Mouse (Mus musculus) forelimb bud, embryonic 11.5 days (tissue): ENCODE data around the gene Krt2.

Source experiments
- DNase-seq: peaks from one replicate; pipeline ENCODE4 v3.0.0-alpha.2; 2012; ENCODE audit warnings: low read depth, low spot score

Krt2 gene

GRCm38 (mm10) chr15:101817875-101818274, at the start of gene Krt2:
Gene Krt2, minus strand, starts transcription at chr15:101818169.
- no peak for DNase-seq

GRCm38 (mm10) chr15:101866754-101867153, 48.8 kb upstream of the Krt2 start:
- no peak for DNase-seq

DNA sequence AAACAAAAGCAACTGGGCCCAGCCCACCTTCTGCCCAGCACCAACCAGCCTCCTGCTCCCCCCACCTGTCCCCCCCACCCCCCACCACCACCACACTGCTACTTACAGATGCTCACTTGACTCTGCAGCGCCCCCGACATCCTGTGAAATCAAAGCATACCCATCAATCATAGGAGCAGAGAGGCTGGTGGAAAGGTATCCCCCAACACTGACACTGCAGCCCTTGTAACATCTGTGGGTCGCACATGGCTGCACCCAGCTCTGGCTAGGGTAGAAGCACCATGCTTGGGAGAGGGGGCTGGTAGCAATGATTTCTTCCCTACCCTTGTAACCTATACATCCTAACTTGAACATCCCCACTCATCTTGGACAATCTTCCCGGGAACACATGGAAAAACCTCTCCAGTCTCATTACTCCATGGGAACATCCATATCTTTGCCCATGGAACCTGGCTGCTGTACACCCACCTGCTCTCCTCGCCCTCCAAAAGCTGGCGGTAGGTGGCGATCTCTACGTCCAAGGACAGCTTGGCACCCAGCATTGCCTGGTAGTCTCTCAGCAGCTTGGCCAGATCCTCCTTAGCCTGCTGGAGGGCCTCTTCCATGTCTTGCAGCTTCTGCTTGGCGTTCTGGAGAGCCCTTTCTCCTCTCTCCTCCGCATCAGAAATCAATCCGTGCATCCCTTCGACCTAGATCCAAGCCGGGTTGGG, 42.6 kb upstream of the Krt2 start:
- no peak for DNase-seq

GRCm38 (mm10) chr15:101859735-101860170, 41.8 kb upstream of the Krt2 start:
- no peak for DNase-seq

GRCm38 (mm10) chr15:101858673-101859425, 40.9 kb upstream of the Krt2 start:
- no peak for DNase-seq

GRCm38 (mm10) chr15:101856696-101857095, 38.7 kb upstream of the Krt2 start:
- DNase-seq, result no peak

GRCm38 (mm10) chr15:101855732-101856131, 37.8 kb upstream of the Krt2 start:
- DNase-seq, result no peak

DNA sequence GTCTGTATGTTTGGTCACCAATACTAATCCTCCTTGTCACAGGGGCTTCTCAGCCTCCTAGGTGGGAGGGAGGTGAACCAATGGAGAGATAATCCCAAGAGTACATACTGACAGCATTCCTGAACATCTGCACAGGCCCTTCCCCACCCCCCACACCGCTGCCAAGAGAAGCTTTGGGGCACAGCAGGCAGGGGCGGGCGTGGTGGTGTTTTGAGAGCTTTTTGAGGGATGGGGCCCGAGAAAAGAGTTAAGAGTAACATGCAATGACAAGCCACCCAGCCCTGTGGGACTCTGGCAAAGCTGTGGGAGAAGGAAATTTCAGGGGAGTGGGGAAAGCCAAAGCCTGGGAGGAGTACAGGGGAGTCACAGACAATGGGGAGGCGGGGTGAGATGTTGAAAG, 36.3 kb upstream of the Krt2 start:
- DNase-seq, result no peak

GRCm38 (mm10) chr15:101852571-101852970, 34.6 kb upstream of the Krt2 start:
- no peak for DNase-seq

DNA sequence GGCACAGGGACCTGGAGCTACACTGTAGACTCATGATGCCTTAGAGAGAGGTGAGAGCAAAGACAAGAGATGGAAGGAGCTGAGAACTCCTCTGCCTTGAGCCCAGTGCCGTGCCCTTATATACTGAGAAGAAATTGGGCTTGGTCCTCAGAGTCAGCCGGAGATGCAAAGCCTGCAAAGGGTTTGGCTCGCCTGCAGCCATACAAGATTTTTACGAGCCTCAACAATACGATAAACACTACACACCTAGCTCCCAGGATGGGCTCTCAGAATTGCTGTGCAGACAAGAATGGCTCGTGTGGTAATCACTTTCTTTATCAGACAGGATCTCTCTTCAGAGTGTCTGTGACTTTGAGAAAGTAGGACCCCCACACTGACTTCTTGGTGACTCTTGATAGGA, 32.7 kb upstream of the Krt2 start, which contains the start of gene Krt1:
Gene Krt1 (minus strand): TSS at position 101 of the 400 bp plus-strand sequence.
- DNase-seq, result no peak

GRCm38 (mm10) chr15:101845971-101846403, 28.0 kb upstream of the Krt2 start:
- DNase-seq, result no peak

DNA sequence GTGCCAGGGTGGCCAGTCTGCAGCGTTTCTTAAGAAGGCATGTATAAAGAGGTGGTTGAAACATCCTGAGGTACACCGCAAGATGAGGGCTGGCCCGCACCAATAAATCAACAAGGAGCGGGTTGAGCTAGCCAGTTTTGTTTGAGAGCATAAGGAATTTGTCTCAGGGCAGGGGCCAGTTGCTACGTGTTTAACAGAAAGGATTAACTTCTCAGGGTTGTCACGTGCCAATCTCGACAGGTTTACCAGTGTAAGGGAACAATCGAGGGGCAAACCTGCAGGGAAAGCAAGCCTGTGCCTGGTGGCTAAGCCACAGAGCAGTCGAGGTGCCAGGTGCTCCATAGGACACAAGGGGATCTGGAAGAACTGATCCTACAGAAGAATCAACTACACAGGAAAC, 25.2 kb upstream of the Krt2 start:
- DNase-seq, result no peak

DNA sequence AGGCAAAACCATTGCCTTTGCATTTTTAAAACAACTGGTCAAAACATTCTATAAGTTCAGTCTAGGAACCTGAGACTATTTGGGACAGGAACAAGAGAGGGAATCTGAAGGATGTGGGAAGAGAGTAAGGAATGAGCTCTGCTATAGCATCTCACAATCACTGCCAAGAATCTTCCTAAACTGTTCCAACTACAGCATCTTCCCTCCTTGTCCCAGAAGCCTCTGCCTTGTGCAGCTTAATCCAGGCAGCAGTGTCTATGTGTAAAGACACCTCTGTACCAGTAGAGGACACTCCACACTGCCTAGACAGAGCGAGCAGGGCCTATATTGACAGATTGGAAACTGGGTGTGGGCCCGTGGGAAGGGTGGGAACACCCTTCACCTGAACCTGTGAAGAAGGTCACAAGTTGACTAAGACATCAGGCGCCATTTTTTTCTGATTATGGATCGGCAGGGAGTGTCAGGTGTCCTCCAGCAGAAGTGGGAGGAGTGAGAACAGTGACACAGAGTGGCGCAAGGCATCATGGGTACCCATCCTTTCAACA, 16.9 kb upstream of the Krt2 start:
- no peak for DNase-seq

DNA sequence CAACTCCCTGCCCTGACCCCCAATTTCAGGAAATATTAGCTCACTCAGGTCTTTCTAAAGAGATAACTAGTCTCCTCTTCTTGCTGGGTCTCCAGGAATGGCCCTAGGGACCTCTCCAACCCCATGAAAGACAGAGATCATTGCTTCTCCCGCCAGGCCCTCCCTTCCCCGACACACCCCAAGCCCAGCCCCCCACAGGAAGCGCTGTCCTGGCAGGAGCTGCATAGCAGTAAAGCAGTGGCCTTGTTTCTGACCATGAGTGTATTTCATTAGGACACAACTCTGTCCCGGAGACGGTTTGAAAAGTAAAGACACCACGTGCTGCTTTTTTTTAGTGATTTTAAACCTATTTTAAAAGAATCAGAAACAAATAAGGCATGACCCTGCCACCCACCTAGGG, 15.2 kb upstream of the Krt2 start:
- DNase-seq, result no peak

GRCm38 (mm10) chr15:101829441-101829840, 11.5 kb upstream of the Krt2 start:
- no peak for DNase-seq

GRCm38 (mm10) chr15:101821786-101822185, 3.8 kb upstream of the Krt2 start:
- no peak for DNase-seq

GRCm38 (mm10) chr15:101803052-101803822, 14.7 kb downstream of the Krt2 start:
- no peak for DNase-seq

- DNase-seq, result no peak
Measured at GRCm38 (mm10) chr15:101802296-101802835, 15.6 kb downstream of the Krt2 start, which contains the start of gene Krt73. Gene Krt73, minus strand, starts transcription at chr15:101802346.

GRCm38 (mm10) chr15:101790867-101791266, 27.1 kb downstream of the Krt2 start:
- no peak for DNase-seq

- DNase-seq, result no peak
Measured at GRCm38 (mm10) chr15:101786360-101786759, 31.6 kb downstream of the Krt2 start, which contains the start of gene Krt72. Gene Krt72, minus strand, starts transcription at chr15:101786460.

DNA sequence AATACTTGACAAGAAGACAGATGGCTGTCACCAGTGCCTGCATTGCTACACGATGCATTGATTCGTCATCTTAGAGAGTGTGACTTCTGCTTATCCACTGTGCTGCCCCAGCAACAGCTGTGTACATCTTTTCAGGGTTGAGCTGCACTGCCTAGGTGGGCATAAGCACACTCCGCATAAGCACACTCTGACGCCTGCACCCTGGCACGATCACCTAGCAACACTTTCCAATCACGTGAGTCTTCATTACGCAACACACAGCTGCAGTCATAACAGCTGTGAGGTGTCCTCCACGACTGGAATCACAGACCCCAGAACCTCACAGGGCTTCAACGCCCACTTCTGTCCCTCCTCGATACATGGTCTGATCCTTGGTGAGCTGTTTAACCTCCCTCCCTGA, 44.5 kb downstream of the Krt2 start:
- DNase-seq, result no peak
